Mouse (Mus musculus): ENCODE results near the gene Dpagt1. TPM values are rescaled to one million over a fixed set of nuclear protein-coding genes. Genes with fewer than 3 reads are reported as not detected.

Dpagt1 gene
- polyA plus RNA-seq, 1 experiment from 2014 or later, result 34.7 TPM

DNA sequence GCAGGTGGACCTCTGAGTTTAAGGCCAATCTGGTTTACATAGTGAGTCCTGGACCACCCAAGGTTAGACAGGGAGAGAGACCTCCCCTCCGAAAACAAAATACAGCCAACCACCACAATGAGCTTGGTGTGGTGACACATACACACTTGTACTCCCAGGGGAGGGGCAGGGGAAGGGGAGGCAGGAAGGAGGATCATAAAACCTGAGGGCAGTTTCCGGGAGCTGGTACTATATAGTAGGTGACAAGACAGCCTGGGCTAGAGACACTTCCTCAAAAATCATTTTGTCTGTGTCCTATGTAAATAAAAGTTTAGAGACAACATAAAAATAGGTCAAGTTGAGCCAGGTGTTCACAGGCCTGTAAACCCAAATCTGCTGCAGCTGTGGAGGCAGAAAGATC, 18.6 kb upstream of the Dpagt1 start:
- Histone ChIP-seq H3K4me1 (peaks cover 27% of the 10 kb centered on the region), H3K36me3 (peaks cover 6% of the 10 kb centered on the region), H3K27ac (replicated peaks) (no peak overlapping the region), H3K9ac (replicated peaks) (no peak overlapping the region), H3K4me2 (replicated peaks) (no peak overlapping the region), H3K27me3 (no peaks in the 10 kb centered on the region), H3K9me3 (no peaks in the 10 kb centered on the region), H3K4me3 (no peak overlapping the region)
- ATAC-seq (ENCODE audit: low FRiP score, low read depth), result no peak
- WGBS, result 83% methylated on average over 2 of the region's 2 CpGs

DNA sequence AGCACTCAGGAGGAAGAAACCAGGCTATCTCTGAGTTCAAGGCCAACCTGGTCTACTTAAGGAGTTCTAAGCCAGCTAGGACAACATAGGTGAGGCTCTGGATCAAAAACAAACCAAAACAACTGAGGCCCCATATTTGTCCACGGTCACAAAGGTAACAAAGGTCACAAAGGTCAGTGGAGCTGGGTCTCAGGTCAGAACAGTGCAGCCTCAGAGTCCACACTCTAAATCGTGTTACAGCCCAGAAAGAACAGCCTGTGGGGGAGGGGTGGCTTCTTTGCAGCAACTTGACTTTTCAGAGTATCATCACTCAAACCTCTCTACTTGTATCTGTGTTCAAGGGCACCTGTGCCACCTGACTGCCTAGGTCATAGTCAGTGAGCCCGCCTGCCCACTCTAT, 16.1 kb upstream of the Dpagt1 start:
- no peaks in the 10 kb centered on the region; the same call in 1 of the 2 replicates for H3K27me3 ChIP-seq
- no peak overlapping the region for H3K9ac ChIP-seq (replicated peaks)
- H3K36me3 ChIP-seq, result peaks cover 22% of the 10 kb centered on the region
- H3K27ac ChIP-seq (replicated peaks), result no peak overlapping the region
- 61% methylated on average over 3 of the region's 3 CpGs for WGBS
- H3K4me3 ChIP-seq, result no peak overlapping the region
- no peak overlapping the region for H3K4me2 ChIP-seq (replicated peaks)
- peaks cover 15% of the 10 kb centered on the region for H3K4me1 ChIP-seq
- H3K9me3 ChIP-seq, result no peaks in the 10 kb centered on the region
- ATAC-seq (ENCODE audit: low FRiP score, low read depth), result no peak

DNA sequence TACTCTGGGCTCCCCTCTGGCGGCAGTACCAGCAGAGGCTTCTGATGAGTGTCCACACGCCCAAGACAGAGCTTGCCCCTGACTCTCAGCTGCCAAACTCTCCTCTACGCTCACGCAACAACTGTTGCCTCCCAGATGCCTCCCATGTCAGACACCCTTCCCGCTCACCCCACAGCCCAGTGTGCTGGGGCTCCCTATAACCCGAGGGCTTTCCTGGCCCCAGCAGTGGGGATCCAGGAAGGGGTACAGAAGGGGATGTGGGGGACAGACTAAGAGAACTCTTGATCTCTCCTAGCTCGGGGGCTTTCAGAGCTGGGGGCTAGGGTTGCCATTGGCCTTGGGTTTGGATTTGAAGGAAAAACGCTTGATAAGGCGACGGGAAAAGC, 15.1 kb upstream of the Dpagt1 start:
- 27% methylated on average over 10 of the region's 10 CpGs for WGBS
- no peak overlapping the region for H3K4me3 ChIP-seq
- no peak overlapping the region for H3K9ac ChIP-seq (replicated peaks)
- no peak overlapping the region for H3K4me2 ChIP-seq (replicated peaks)
- H3K27me3 ChIP-seq, result no peaks in the 10 kb centered on the region; the same call in none of the 2 replicates
- H3K36me3 ChIP-seq, result peaks cover 32% of the 10 kb centered on the region
- peaks cover 12% of the 10 kb centered on the region for H3K4me1 ChIP-seq
- no peaks in the 10 kb centered on the region for H3K9me3 ChIP-seq
- no peak for ATAC-seq (ENCODE audit: low FRiP score, low read depth)
- H3K27ac ChIP-seq (replicated peaks), result no peak overlapping the region

DNA sequence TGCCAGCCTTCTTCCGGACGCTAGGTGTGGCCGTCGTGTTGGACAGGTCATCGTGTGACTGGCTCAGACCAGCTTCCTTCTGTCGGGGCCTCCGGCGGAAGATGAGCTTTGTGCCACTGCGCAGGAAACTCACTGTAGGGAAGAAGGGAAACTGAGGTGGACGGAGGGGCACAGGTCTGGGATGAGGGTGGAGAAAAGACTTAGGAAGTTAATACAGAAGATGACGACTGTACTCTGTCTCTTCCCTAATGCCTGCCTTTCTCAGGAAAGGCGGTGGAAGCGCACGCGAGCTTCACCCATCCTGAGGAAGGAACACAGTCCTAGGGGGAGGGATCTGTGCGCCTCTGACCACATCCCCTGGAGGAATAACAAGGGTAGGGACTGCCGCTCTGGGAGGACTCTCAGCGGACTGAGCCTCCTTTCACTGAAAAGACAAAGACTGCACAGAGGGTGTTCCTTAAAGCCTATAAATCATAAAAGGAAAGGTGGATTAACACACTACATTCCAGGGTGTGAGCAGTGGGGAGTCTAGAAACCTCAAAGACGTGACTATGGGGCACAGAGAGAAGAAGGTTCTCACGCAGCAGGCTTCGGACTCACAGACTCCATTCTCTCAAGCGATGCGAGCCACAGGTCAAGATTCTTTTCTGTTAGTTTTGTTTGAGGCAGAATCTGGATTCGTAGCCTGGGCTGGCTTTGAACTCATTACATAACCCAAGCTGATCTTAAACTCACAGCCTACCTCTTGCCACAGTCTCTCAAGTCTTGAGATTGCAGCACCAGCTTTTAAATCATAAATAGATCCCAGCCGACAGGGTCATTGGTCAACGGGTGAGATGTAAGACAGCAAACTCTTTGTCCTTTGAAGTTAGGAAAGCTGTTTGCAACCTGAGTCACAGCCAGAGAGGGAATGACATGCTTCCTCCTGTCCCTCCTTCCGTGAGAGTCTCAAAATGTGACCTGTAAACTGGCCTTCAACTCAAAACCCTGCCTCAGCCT, 14.4 kb upstream of the Dpagt1 start:
- Histone ChIP-seq H3K4me1 (peaks cover 12% of the 10 kb centered on the region), H3K27me3 (no peaks in the 10 kb centered on the region; the same call in none of the 2 replicates), H3K27ac (replicated peaks) (peak overlapping the region; percentile 20; the same call in 1 of the 2 replicates), H3K36me3 (peaks cover 38% of the 10 kb centered on the region), H3K9ac (replicated peaks) (no peak overlapping the region), H3K4me2 (replicated peaks) (peak overlapping the region; percentile 5; the same call in 1 of the 2 replicates), H3K4me3 (no peak overlapping the region), H3K9me3 (no peaks in the 10 kb centered on the region)
- 3% methylated on average over 27 of the region's 27 CpGs for WGBS
- no peak for ATAC-seq (ENCODE audit: low FRiP score, low read depth)

- Histone ChIP-seq H3K27me3 (no peaks in the 10 kb centered on the region; the same call in none of the 2 replicates), H3K36me3 (peaks cover 43% of the 10 kb centered on the region), H3K9me3 (no peaks in the 10 kb centered on the region), H3K4me3 (no peak overlapping the region), H3K9ac (replicated peaks) (no peak overlapping the region), H3K27ac (replicated peaks) (no peak overlapping the region), H3K4me1 (peaks cover 28% of the 10 kb centered on the region), H3K4me2 (replicated peaks) (no peak overlapping the region)
- 73% methylated on average over 19 of the region's 19 CpGs for WGBS
- ATAC-seq (ENCODE audit: low FRiP score, low read depth), result no peak
Observed at GRCm38 (mm10) chr9:44313476-44314256, 12.2 kb upstream of the Dpagt1 start.

- no peaks in the 10 kb centered on the region for H3K9me3 ChIP-seq
- no peak overlapping the region for H3K4me3 ChIP-seq
- 61% methylated on average over 4 of the region's 4 CpGs for WGBS
- no peak for ATAC-seq (ENCODE audit: low FRiP score, low read depth)
- H3K4me2 ChIP-seq (replicated peaks), result no peak overlapping the region
- no peak overlapping the region for H3K27ac ChIP-seq (replicated peaks)
- no peak overlapping the region for H3K9ac ChIP-seq (replicated peaks)
- no peaks in the 10 kb centered on the region; the same call in none of the 2 replicates for H3K27me3 ChIP-seq
- H3K36me3 ChIP-seq, result peaks cover 43% of the 10 kb centered on the region
- H3K4me1 ChIP-seq, result peaks cover 33% of the 10 kb centered on the region
Observed at GRCm38 (mm10) chr9:44314257-44314547, 11.6 kb upstream of the Dpagt1 start.

GRCm38 (mm10) chr9:44314910-44315309, 10.9 kb upstream of the Dpagt1 start:
- H3K36me3 ChIP-seq, result peaks cover 43% of the 10 kb centered on the region
- no peaks in the 10 kb centered on the region; the same call in none of the 2 replicates for H3K27me3 ChIP-seq
- no peaks in the 10 kb centered on the region for H3K9me3 ChIP-seq
- H3K9ac ChIP-seq (replicated peaks), result no peak overlapping the region
- no peak for ATAC-seq (ENCODE audit: low FRiP score, low read depth)
- H3K4me3 ChIP-seq, result no peak overlapping the region
- H3K4me2 ChIP-seq (replicated peaks), result no peak overlapping the region
- 92% methylated on average over 18 of the region's 18 CpGs for WGBS
- no peak overlapping the region for H3K27ac ChIP-seq (replicated peaks)
- peaks cover 37% of the 10 kb centered on the region for H3K4me1 ChIP-seq

- ATAC-seq (ENCODE audit: low FRiP score, low read depth), result no peak
- Histone ChIP-seq H3K27me3 (no peaks in the 10 kb centered on the region; the same call in none of the 2 replicates), H3K36me3 (peaks cover 43% of the 10 kb centered on the region), H3K4me1 (peaks cover 31% of the 10 kb centered on the region), H3K27ac (replicated peaks) (no peak overlapping the region), H3K4me2 (replicated peaks) (peak overlapping the region; percentile 92), H3K4me3 (no peak overlapping the region), H3K9me3 (no peaks in the 10 kb centered on the region), H3K9ac (replicated peaks) (no peak overlapping the region)
- WGBS, result 69% methylated on average over 4 of the region's 4 CpGs
Observed at GRCm38 (mm10) chr9:44317452-44317851, 8.4 kb upstream of the Dpagt1 start.

- WGBS, result 27% methylated on average over 5 of the region's 5 CpGs
- Histone ChIP-seq H3K4me2 (replicated peaks) (peak overlapping the region; percentile 92), H3K27me3 (no peaks in the 10 kb centered on the region; the same call in none of the 2 replicates), H3K4me1 (peaks cover 31% of the 10 kb centered on the region), H3K36me3 (peaks cover 36% of the 10 kb centered on the region), H3K9ac (replicated peaks) (peak overlapping the region; percentile 91), H3K4me3 (peak overlapping the region; percentile 95), H3K9me3 (no peaks in the 10 kb centered on the region), H3K27ac (replicated peaks) (no peak overlapping the region)
- ATAC-seq (ENCODE audit: low FRiP score, low read depth), result no peak
Observed at GRCm38 (mm10) chr9:44318076-44318825, 7.6 kb upstream of the Dpagt1 start.

DNA sequence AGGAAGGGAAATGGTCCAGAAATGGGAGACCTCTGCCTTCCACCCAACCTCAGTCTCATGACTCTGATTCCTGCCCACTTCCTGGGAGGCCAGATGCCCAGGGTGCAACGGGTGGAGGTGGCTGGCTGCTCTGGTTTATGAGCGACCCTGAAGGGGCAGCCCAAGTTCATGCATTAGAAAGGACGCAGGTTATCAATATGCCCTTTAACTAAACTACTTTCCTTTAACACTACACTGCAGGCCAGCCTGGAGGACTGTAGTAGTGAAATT, 7.1 kb upstream of the Dpagt1 start:
- peak overlapping the region; percentile 92 for H3K4me2 ChIP-seq (replicated peaks)
- WGBS, result 33% methylated on average over 3 of the region's 3 CpGs
- peaks cover 31% of the 10 kb centered on the region for H3K4me1 ChIP-seq
- H3K27ac ChIP-seq (replicated peaks), result no peak overlapping the region; the same call in 1 of the 2 replicates
- no peaks in the 10 kb centered on the region for H3K9me3 ChIP-seq
- no peaks in the 10 kb centered on the region; the same call in none of the 2 replicates for H3K27me3 ChIP-seq
- H3K9ac ChIP-seq (replicated peaks), result peak overlapping the region; percentile 91
- peaks cover 31% of the 10 kb centered on the region for H3K36me3 ChIP-seq
- H3K4me3 ChIP-seq, result peak overlapping the region; percentile 95
- ATAC-seq (ENCODE audit: low FRiP score, low read depth), result no peak

DNA sequence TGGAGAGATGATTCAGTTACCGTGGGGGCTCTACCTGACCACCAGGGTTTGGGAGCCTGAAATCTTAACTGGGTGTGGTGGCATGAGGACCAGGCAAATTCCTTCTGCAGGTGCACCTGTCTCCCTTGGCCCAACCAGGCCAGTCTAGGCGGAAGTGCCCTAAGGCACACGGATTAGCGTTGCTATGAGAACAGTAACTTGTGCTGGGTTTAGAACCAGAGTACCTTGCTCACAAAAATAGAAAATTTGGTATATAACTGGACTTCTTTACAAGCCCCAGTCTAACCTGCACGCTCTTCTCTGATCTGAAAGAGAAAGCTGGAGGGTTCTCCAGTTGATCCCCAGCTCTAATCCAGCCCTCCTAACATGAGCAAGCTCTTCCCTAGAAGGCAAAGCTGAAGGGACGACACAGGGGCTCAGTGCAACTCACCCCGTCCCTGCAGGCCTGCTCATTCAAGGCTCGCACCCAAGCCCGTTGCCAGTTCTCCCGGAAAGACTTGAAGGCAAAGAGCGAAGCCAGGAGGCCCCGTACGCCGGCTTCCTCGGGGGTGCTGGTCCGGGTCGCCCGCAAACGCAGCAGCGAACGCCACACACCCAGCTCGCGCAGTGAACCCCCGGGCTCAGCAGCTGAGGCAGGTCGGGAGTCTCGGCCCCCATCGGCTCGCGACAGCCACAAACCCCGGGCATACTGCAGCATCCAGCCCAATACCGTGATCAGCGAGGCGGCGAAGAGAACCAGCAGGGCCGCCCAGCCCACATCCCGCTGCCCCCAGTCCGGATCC, 6.5 kb upstream of the Dpagt1 start:
- peak overlapping the region; percentile 92 for H3K4me2 ChIP-seq (replicated peaks)
- peaks cover 26% of the 10 kb centered on the region for H3K36me3 ChIP-seq
- 2% methylated on average over 37 of the region's 37 CpGs for WGBS
- no peak; the same call in 1 of the 2 replicates for ATAC-seq (ENCODE audit: low FRiP score, low read depth)
- H3K27me3 ChIP-seq, result no peaks in the 10 kb centered on the region; the same call in none of the 2 replicates
- H3K4me3 ChIP-seq, result peak overlapping the region; percentile 95
- H3K9me3 ChIP-seq, result no peaks in the 10 kb centered on the region
- H3K4me1 ChIP-seq, result peaks cover 31% of the 10 kb centered on the region
- H3K9ac ChIP-seq (replicated peaks), result peak overlapping the region; percentile 91
- peak overlapping the region; percentile 80 for H3K27ac ChIP-seq (replicated peaks)

Data from midbrain, embryonic 12.5 days (tissue).